Mouse (Mus musculus) neural tube, embryonic 15.5 days (tissue): ENCODE data around the gene AB124611. TPM values are rescaled to one million over a fixed set of nuclear protein-coding genes. Genes with fewer than 3 reads are reported as not detected.
"Not testable (repeated sequence)": the region's sequence is repeated elsewhere in the genome, so short reads cannot be mapped to it uniquely, and the experiment has no call there.

Source experiments
- ATAC-seq: fragments of 200-750 bp; cut with Nextera tagmentation; 2 replicates; pipeline ENCODE4 v1.8.0; 2017; ENCODE audit warnings: mild to moderate bottlenecking, moderate TSS enrichment, moderate library complexity; ENCODE audit not compliant: low FRiP score
- H3K27ac ChIP-seq: fragments of 300-500 bp; sonication (generic); replicated peaks from 2 replicates; pipeline ENCODE4 v1.5.1; 2015; ENCODE audit warnings: mild to moderate bottlenecking, inconsistent platforms
- H3K27me3 ChIP-seq: fragments of 300-500 bp; sonication (generic); replicated peaks from 2 replicates; pipeline ENCODE4 v1.6.1; 2015; ENCODE audit warnings: inconsistent platforms
- H3K36me3 ChIP-seq: fragments of 300-500 bp; sonication (generic); 2 replicates; pipeline ENCODE4 v1.6.1; 2015; ENCODE audit warnings: inconsistent platforms
- H3K4me1 ChIP-seq: fragments of 300-500 bp; sonication (generic); 2 replicates; pipeline ENCODE4 v1.6.1; 2015; ENCODE audit warnings: inconsistent platforms
- H3K4me2 ChIP-seq: fragments of 300-500 bp; sonication (generic); 2 replicates; pipeline ENCODE4 v1.6.1; 2015; ENCODE audit warnings: inconsistent platforms, mild to moderate bottlenecking, moderate library complexity
- H3K4me3 ChIP-seq: fragments of 300-500 bp; sonication (generic); replicated peaks from 2 replicates; pipeline ENCODE4 v1.5.1; 2015; ENCODE audit warnings: mild to moderate bottlenecking, inconsistent platforms
- H3K9ac ChIP-seq: fragments of 300-500 bp; sonication (generic); replicated peaks from 2 replicates; pipeline ENCODE4 v1.6.1; 2015; ENCODE audit warnings: mild to moderate bottlenecking, inconsistent platforms
- H3K9me3 ChIP-seq: fragments of 300-500 bp; sonication (generic); replicated peaks from 2 replicates; pipeline ENCODE4 v1.6.1; 2016; ENCODE audit warnings: inconsistent platforms
- WGBS: fragments of 180-500 bp; shearing (Covaris S2); methylation state at CpG from one replicate; pipeline ENCODE4 v1.1.7; 2015; ENCODE audit warnings: mixed read lengths; 5-methylcytosine and 5-hydroxymethylcytosine counted together
- microRNA-seq: library from miRNA; unstranded; fragments of <30 nt; microRNA quantifications from one replicate; pipeline ENCODE4, GENCODE M21; 2017
- polyA plus RNA-seq: library from polyadenylated mRNA; unstranded; fragments of >200 nt; fragmentation: Nextera tagmentation; extraction: Ambion mirVana; gene quantifications from 2 replicates; pipeline ENCODE4 v1.2.1, GENCODE M21; 2015

The AB124611 gene
- polyA plus RNA-seq, 1 experiment from 2014 or later: 2.3 TPM

DNA sequence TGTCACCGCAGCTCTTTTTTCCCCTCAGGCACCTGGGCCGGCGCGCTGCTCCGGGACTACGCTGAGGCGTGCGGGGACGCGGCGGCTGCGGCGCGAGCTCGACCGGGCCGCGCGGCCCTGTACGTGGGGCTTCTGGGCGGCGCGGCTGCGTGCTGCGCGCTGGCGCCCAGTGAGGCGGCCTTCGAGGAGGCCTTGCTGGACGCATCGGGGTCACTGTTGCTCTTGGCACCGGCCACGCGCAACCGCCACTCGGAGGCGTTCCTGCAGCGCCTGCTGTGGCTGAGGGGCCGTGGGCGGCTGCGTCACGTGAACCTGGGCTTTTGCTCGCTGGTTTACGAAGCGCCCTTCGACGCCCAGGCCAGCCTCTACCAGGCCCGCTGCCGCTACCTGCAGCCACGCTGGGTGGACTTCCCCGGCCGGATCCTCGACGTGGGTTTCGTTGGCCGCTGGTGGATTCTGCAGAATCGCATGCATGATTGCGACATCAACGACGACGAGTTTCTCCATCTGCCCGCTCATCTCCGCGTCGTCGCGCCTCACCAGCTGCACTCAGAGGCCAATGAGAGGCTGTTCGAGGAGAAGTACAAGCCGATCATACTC is 67.2 kb downstream of the AB124611 start:
- peak overlapping the region; percentile 88 for H3K27ac ChIP-seq
- H3K36me3 ChIP-seq: peaks cover 39% of the 10 kb centered on the region
- WGBS: 2% methylated on average over 68 of the region's 69 CpGs
- peak; percentile 69 for ATAC-seq
- H3K4me1 ChIP-seq: peaks cover 36% of the 10 kb centered on the region
- H3K9me3 ChIP-seq: no peaks in the 10 kb centered on the region
- peak overlapping the region; percentile 75 for H3K4me2 ChIP-seq
- peak overlapping the region; percentile 74 for H3K4me3 ChIP-seq
- H3K9ac ChIP-seq: peak overlapping the region; percentile 81
- no peaks in the 10 kb centered on the region for H3K27me3 ChIP-seq

DNA sequence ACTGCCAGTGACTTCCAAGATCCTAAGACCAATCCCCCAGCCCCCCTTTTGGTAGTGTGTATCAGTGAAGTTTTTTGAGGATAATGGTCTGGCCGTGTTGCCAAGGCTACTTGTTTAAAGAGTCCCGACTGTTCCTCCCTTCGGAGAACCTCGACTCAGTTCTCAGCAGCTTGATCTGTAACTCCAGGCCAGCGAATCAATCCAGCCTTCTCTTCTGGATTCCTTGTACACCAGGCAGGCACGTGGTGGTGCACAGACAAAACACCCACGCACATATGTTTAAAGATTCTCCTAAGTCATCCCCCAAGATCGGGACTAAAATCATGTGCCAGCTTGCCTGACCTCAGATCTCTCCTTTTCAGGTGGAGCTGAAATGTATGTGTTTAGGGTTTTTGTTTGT is 68.4 kb downstream of the AB124611 start:
- Histone ChIP-seq H3K36me3 (peaks cover 28% of the 10 kb centered on the region), H3K4me3 (peak overlapping the region; percentile 74), H3K4me2 (peak overlapping the region; percentile 75), H3K4me1 (peaks cover 36% of the 10 kb centered on the region), H3K9ac (peak overlapping the region; percentile 81; the same call in 1 of the 2 replicates)
- 89% methylated on average over 8 of the region's 8 CpGs for WGBS
- not testable (repeated sequence) for H3K27me3 ChIP-seq, H3K27ac ChIP-seq, ATAC-seq, H3K9me3 ChIP-seq

DNA sequence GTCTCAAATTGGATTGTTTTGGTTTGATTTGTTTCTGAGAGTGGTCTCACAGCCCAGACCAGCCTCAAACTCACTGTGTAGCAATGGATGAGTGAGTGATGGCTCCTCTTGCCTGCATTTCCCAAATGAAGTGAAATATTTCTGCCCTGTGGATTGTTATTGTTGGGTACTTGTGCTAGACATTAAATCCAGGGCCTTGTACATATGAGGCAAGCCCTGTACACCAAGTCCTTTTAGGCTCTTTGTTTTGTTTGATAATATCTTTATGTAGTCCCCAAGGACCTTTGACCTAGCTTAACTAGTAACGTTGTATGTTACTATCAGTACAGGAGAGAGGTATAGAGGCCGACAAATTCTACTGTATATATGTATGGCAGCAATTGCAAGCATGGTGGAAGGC is 68.9 kb downstream of the AB124611 start:
- Histone ChIP-seq H3K4me2 (peak overlapping the region; percentile 75), H3K4me1 (peaks cover 36% of the 10 kb centered on the region), H3K36me3 (peaks cover 23% of the 10 kb centered on the region), H3K27ac (no peak overlapping the region), H3K27me3 (no peaks in the 10 kb centered on the region), H3K9me3 (no peaks in the 10 kb centered on the region), H3K9ac (0 out of 2 replicates have a peak overlapping the region, but pooled peaks have one; percentile 81), H3K4me3 (no peak overlapping the region)
- WGBS: 94% methylated on average over 2 of the region's 2 CpGs
- ATAC-seq: no peak

Small RNA genes within 50 kb of the gene (microRNA-seq; reads per million reads assigned to microRNA genes)
- 0.52 reads per million for gene Mir199a-1

Other genes with a start within 250 kb of the AB124611 start
- 15.2 and 18.7 TPM in 2 replicates for gene Kri1, start 238.2 kb upstream of the AB124611 start, polyA plus RNA-seq
- gene Cdkn2d, start 234.8 kb upstream of the AB124611 start, polyA plus RNA-seq: 120 and 129 TPM in 2 replicates
- 2.5 and 12.1 TPM in 2 replicates for gene Ap1m2, start 213.8 kb upstream of the AB124611 start, polyA plus RNA-seq
- 68.4 and 79.7 TPM in 2 replicates for gene Slc44a2, start 205.5 kb upstream of the AB124611 start, polyA plus RNA-seq
- 189 and 205 TPM in 2 replicates for gene Ilf3, start 158.3 kb upstream of the AB124611 start, polyA plus RNA-seq
- 47.6 and 55.6 TPM in 2 replicates for gene Qtrt1, start 114.3 kb upstream of the AB124611 start, polyA plus RNA-seq
- 58.5 and 63.7 TPM in 2 replicates for gene Dnm2, start 101.3 kb upstream of the AB124611 start, polyA plus RNA-seq
- gene Tmed1, start 15.9 kb upstream of the AB124611 start, polyA plus RNA-seq: 53.4 and 61.3 TPM in 2 replicates
- 33.7 and 36.1 TPM in 2 replicates for gene Carm1, start 20.7 kb downstream of the AB124611 start, polyA plus RNA-seq
- gene Timm29, start 66.5 kb downstream of the AB124611 start, polyA plus RNA-seq: 51.1 and 54.4 TPM in 2 replicates
- 24.5 and 27.0 TPM in 2 replicates for gene Yipf2, start 66.7 kb downstream of the AB124611 start, polyA plus RNA-seq
- 110 and 111 TPM in 2 replicates for gene Smarca4, start 90.0 kb downstream of the AB124611 start, polyA plus RNA-seq
- gene Ldlr, start 197.3 kb downstream of the AB124611 start, polyA plus RNA-seq: 15.3 and 23.1 TPM in 2 replicates
- gene Spc24, start 234.1 kb downstream of the AB124611 start, polyA plus RNA-seq: 17.2 and 39.7 TPM in 2 replicates